Mouse (Mus musculus): ENCODE measurements around the gene Defb36. TPM values are rescaled to one million over a fixed set of nuclear protein-coding genes. Genes with fewer than 3 reads are reported as not detected.

Defb36 gene
- polyA plus RNA-seq (2015; fragmentation: Nextera tagmentation; extraction: Ambion mirVana), result not detected in 2 replicates

GRCm38 (mm10) chr2:152604057-152604456 lies at the start of gene Defb36:
Gene Defb36 (plus strand): TSS chr2:152604327.

GRCm38 (mm10) chr2:152569038-152569437 lies 35.1 kb upstream of the Defb36 start, which contains the start of gene Gm17416:
Gene Gm17416 (plus strand): TSS chr2:152569338.

GRCm38 (mm10) chr2:152572114-152572794 lies 31.9 kb upstream of the Defb36 start, which contains the start of gene Defb21:
Gene Defb21 (plus strand): TSS chr2:152572744.

GRCm38 (mm10) chr2:152580107-152580506 lies 24.0 kb upstream of the Defb36 start, which contains the start of gene Defb19:
Gene Defb19 (minus strand): TSS chr2:152580312.

GRCm38 (mm10) chr2:152599299-152599698 lies 4.8 kb upstream of the Defb36 start, which contains the start of gene Defb45:
Gene Defb45 (minus strand): TSS chr2:152599399.

GRCm38 (mm10) chr2:152622953-152623352 lies 18.8 kb downstream of the Defb36 start, which contains the start of gene Defb25:
Gene Defb25 (minus strand): TSS chr2:152623053.

GRCm38 (mm10) chr2:152626774-152627591 lies 22.9 kb downstream of the Defb36 start, which contains the start of gene Rem1:
Gene Rem1 (plus strand): TSS chr2:152626951.

Other genes starting within 250 kb of the Defb36 start
- gene Nrsn2, start 227.7 kb upstream of the Defb36 start, polyA plus RNA-seq (2015; fragmentation: Nextera tagmentation; extraction: Ambion mirVana), result 97.7 and 99.5 TPM in 2 replicates
- 9.8 and 10.3 TPM in 2 replicates for gene Sox12, start 206.3 kb upstream of the Defb36 start, polyA plus RNA-seq (2015; fragmentation: Nextera tagmentation; extraction: Ambion mirVana)
- gene Zcchc3, start 189.3 kb upstream of the Defb36 start, polyA plus RNA-seq (2015; fragmentation: Nextera tagmentation; extraction: Ambion mirVana), result 15.7 and 16.3 TPM in 2 replicates
- gene 6820408C15Rik, start 188.7 kb upstream of the Defb36 start, polyA plus RNA-seq (2015; fragmentation: Nextera tagmentation; extraction: Ambion mirVana), result 3.1 and 3.2 TPM in 2 replicates
- not detected in 2 replicates for gene Defb23, start 139.7 kb upstream of the Defb36 start, polyA plus RNA-seq (2015; fragmentation: Nextera tagmentation; extraction: Ambion mirVana)
- gene Defb20, start 127.3 kb upstream of the Defb36 start, polyA plus RNA-seq (2015; fragmentation: Nextera tagmentation; extraction: Ambion mirVana), result not detected in 2 replicates
- not detected in 2 replicates for gene Defb22, start 114.2 kb upstream of the Defb36 start, polyA plus RNA-seq (2015; fragmentation: Nextera tagmentation; extraction: Ambion mirVana)
- gene Defb26, start 92.6 kb upstream of the Defb36 start, polyA plus RNA-seq (2015; fragmentation: Nextera tagmentation; extraction: Ambion mirVana), result not detected in 2 replicates
- not detected in 2 replicates for gene Defb28, start 86.1 kb upstream of the Defb36 start, polyA plus RNA-seq (2015; fragmentation: Nextera tagmentation; extraction: Ambion mirVana)
- not detected in 2 replicates for gene Defb29, start 64.2 kb upstream of the Defb36 start, polyA plus RNA-seq (2015; fragmentation: Nextera tagmentation; extraction: Ambion mirVana)
- gene Gm17416, start 35.0 kb upstream of the Defb36 start, polyA plus RNA-seq (2015; fragmentation: Nextera tagmentation; extraction: Ambion mirVana), result not detected in 2 replicates
- not detected in 2 replicates for gene Defb21, start 31.6 kb upstream of the Defb36 start, polyA plus RNA-seq (2015; fragmentation: Nextera tagmentation; extraction: Ambion mirVana)
- not detected in 2 replicates for gene Defb19, start 24.0 kb upstream of the Defb36 start, polyA plus RNA-seq (2015; fragmentation: Nextera tagmentation; extraction: Ambion mirVana)
- not detected in 2 replicates for gene Defb45, start 4.9 kb upstream of the Defb36 start, polyA plus RNA-seq (2015; fragmentation: Nextera tagmentation; extraction: Ambion mirVana)
- not detected in 2 replicates for gene Defb25, start 18.7 kb downstream of the Defb36 start, polyA plus RNA-seq (2015; fragmentation: Nextera tagmentation; extraction: Ambion mirVana)
- gene Rem1, start 22.6 kb downstream of the Defb36 start, polyA plus RNA-seq (2015; fragmentation: Nextera tagmentation; extraction: Ambion mirVana), result 0.92 and 0.96 TPM in 2 replicates
- gene H13, start 65.1 kb downstream of the Defb36 start, polyA plus RNA-seq (2015; fragmentation: Nextera tagmentation; extraction: Ambion mirVana), result 139 and 149 TPM in 2 replicates
- gene Mcts2, start 82.7 kb downstream of the Defb36 start, polyA plus RNA-seq (2015; fragmentation: Nextera tagmentation; extraction: Ambion mirVana), result 33.4 and 40.2 TPM in 2 replicates
- gene Id1, start 131.9 kb downstream of the Defb36 start, polyA plus RNA-seq (2015; fragmentation: Nextera tagmentation; extraction: Ambion mirVana), result 66.5 and 81.4 TPM in 2 replicates
- 4.0 and 4.9 TPM in 2 replicates for gene Cox4i2, start 149.8 kb downstream of the Defb36 start, polyA plus RNA-seq (2015; fragmentation: Nextera tagmentation; extraction: Ambion mirVana)
- gene Bcl2l1, start 227.4 kb downstream of the Defb36 start, polyA plus RNA-seq (2015; fragmentation: Nextera tagmentation; extraction: Ambion mirVana), result 83.6 and 92.9 TPM in 2 replicates
- 6.6 TPM in 2 replicates for gene Tpx2, start 243.6 kb downstream of the Defb36 start, polyA plus RNA-seq (2015; fragmentation: Nextera tagmentation; extraction: Ambion mirVana)